Mouse (Mus musculus): Measurements from ENCODE around the gene Smok3a. TPM values are rescaled to one million over a fixed set of nuclear protein-coding genes. Genes with fewer than 3 reads are reported as not detected.
"Not testable (repeated sequence)": the region's sequence is repeated elsewhere in the genome, so short reads cannot be mapped to it uniquely, and the experiment has no call there.

Smok3a gene
- polyA plus RNA-seq, 1 experiment from 2014 or later = not detected

- not testable (repeated sequence) for H3K9me3 ChIP-seq; H3K27me3 ChIP-seq (ENCODE audit: insufficient read depth, poor library complexity, severe bottlenecking)
- no CpG with 5 or more reads among the region's 5 CpGs for WGBS
Measured at GRCm38 (mm10) chr5:138052894-138053293, 31.8 kb downstream of the Smok3a start, which contains the start of gene Smok3c. Smok3c (plus strand) TSS chr5:138053194.

GRCm38 (mm10) chr5:138073803-138074202 is 52.7 kb downstream of the Smok3a start:
- H3K27me3 ChIP-seq (ENCODE audit: insufficient read depth, poor library complexity, severe bottlenecking) = no peaks in the 10 kb centered on the region
- no peaks in the 10 kb centered on the region for H3K4me1 ChIP-seq
- H3K27ac ChIP-seq = no peak overlapping the region
- no peaks in the 10 kb centered on the region for H3K36me3 ChIP-seq
- no peaks in the 10 kb centered on the region for H3K9me3 ChIP-seq
- H3K4me3 ChIP-seq = no peak overlapping the region
- DNase-seq (ENCODE audit: low spot score) = no peak
- 83% methylated on average over 4 of the region's 4 CpGs for WGBS

More at GRCm38 (mm10) chr5:138052894-138053293, 31.8 kb downstream of the Smok3a start, which contains the start of gene Smok3c:
- not testable (repeated sequence) for H3K4me1 ChIP-seq; H3K4me3 ChIP-seq; H3K36me3 ChIP-seq; H3K27ac ChIP-seq; DNase-seq (ENCODE audit: low spot score)

- 71% methylated on average over 3 of the region's 3 CpGs for WGBS
- Histone ChIP-seq H3K27me3 (ENCODE audit: insufficient read depth, poor library complexity, severe bottlenecking) (no peaks in the 10 kb centered on the region), H3K27ac (no peak overlapping the region), H3K4me3 (no peak overlapping the region), H3K4me1 (no peaks in the 10 kb centered on the region), H3K36me3 (no peaks in the 10 kb centered on the region), H3K9me3 (no peaks in the 10 kb centered on the region)
- no peak for DNase-seq (ENCODE audit: low spot score)
Measured at GRCm38 (mm10) chr5:138075684-138076083, 54.6 kb downstream of the Smok3a start.

GRCm38 (mm10) chr5:138076148-138076547 is 55.1 kb downstream of the Smok3a start:
- H3K9me3 ChIP-seq = no peaks in the 10 kb centered on the region
- H3K4me1 ChIP-seq = no peaks in the 10 kb centered on the region
- no peak overlapping the region for H3K27ac ChIP-seq
- H3K4me3 ChIP-seq = no peak overlapping the region
- 59% methylated on average over 2 of the region's 2 CpGs for WGBS
- no peaks in the 10 kb centered on the region for H3K36me3 ChIP-seq
- H3K27me3 ChIP-seq (ENCODE audit: insufficient read depth, poor library complexity, severe bottlenecking) = no peaks in the 10 kb centered on the region
- no peak for DNase-seq (ENCODE audit: low spot score)

- H3K36me3 ChIP-seq = no peaks in the 10 kb centered on the region
Measured at GRCm38 (mm10) chr5:138080456-138080855, 59.4 kb downstream of the Smok3a start.

GRCm38 (mm10) chr5:138081446-138081845 is 60.4 kb downstream of the Smok3a start:
- 77% methylated on average over 9 of the region's 9 CpGs for WGBS
- no peak for DNase-seq (ENCODE audit: low spot score)

More at GRCm38 (mm10) chr5:138080456-138080855, 59.4 kb downstream of the Smok3a start:
- H3K27ac ChIP-seq = no peak overlapping the region
- no peaks in the 10 kb centered on the region for H3K9me3 ChIP-seq
- H3K4me3 ChIP-seq = no peak overlapping the region
- WGBS = 84% methylated on average over 5 of the region's 5 CpGs
- no peaks in the 10 kb centered on the region for H3K4me1 ChIP-seq
- no peak for DNase-seq (ENCODE audit: low spot score)
- H3K27me3 ChIP-seq (ENCODE audit: insufficient read depth, poor library complexity, severe bottlenecking) = no peaks in the 10 kb centered on the region

GRCm38 (mm10) chr5:138083318-138083900 is 62.3 kb downstream of the Smok3a start:
- no peaks in the 10 kb centered on the region for H3K9me3 ChIP-seq
- no peaks in the 10 kb centered on the region for H3K27me3 ChIP-seq (ENCODE audit: insufficient read depth, poor library complexity, severe bottlenecking)
- H3K27ac ChIP-seq = no peak overlapping the region

More at GRCm38 (mm10) chr5:138081446-138081845, 60.4 kb downstream of the Smok3a start:
- no peaks in the 10 kb centered on the region for H3K27me3 ChIP-seq (ENCODE audit: insufficient read depth, poor library complexity, severe bottlenecking)
- H3K9me3 ChIP-seq = no peaks in the 10 kb centered on the region
- H3K4me1 ChIP-seq = no peaks in the 10 kb centered on the region
- no peak overlapping the region for H3K27ac ChIP-seq
- no peak overlapping the region for H3K4me3 ChIP-seq
- no peaks in the 10 kb centered on the region for H3K36me3 ChIP-seq

GRCm38 (mm10) chr5:138083936-138084335 is 62.9 kb downstream of the Smok3a start:
- WGBS = 83% methylated on average over 2 of the region's 2 CpGs
- Histone ChIP-seq H3K36me3 (peaks cover 13% of the 10 kb centered on the region; the same call in 1 of the 2 replicates), H3K4me1 (no peaks in the 10 kb centered on the region), H3K4me3 (no peak overlapping the region), H3K9me3 (no peaks in the 10 kb centered on the region), H3K27me3 (ENCODE audit: insufficient read depth, poor library complexity, severe bottlenecking) (no peaks in the 10 kb centered on the region), H3K27ac (no peak overlapping the region)
- DNase-seq (ENCODE audit: low spot score) = no peak

More at GRCm38 (mm10) chr5:138083318-138083900, 62.3 kb downstream of the Smok3a start:
- H3K4me3 ChIP-seq = no peak overlapping the region
- H3K36me3 ChIP-seq = peaks cover 9% of the 10 kb centered on the region; the same call in 1 of the 2 replicates
- WGBS = 62% methylated on average over 2 of the region's 2 CpGs
- H3K4me1 ChIP-seq = no peaks in the 10 kb centered on the region
- DNase-seq (ENCODE audit: low spot score) = no peak

Other genes starting within 250 kb of the Smok3a start
- gene Ppp1r35, start 242.4 kb upstream of the Smok3a start, polyA plus RNA-seq (2016; fragmentation: Nextera tagmentation; extraction: Ambion mirVana) = 31.3 and 49.2 TPM in 2 replicates
- gene Mepce, start 233.6 kb upstream of the Smok3a start, polyA plus RNA-seq (2016; fragmentation: Nextera tagmentation; extraction: Ambion mirVana) = 7.1 and 10.4 TPM in 2 replicates
- 10.0 and 12.5 TPM in 2 replicates for gene Zcwpw1, start 233.5 kb upstream of the Smok3a start, polyA plus RNA-seq (2016; fragmentation: Nextera tagmentation; extraction: Ambion mirVana)
- 1.3 and 2.0 TPM in 2 replicates for gene Pilra, start 185.0 kb upstream of the Smok3a start, polyA plus RNA-seq (2016; fragmentation: Nextera tagmentation; extraction: Ambion mirVana)
- gene Pilrb1, start 163.2 kb upstream of the Smok3a start, polyA plus RNA-seq (2016; fragmentation: Nextera tagmentation; extraction: Ambion mirVana) = 0.26 and 0.28 TPM in 2 replicates
- 0.64 and 1.0 TPM in 2 replicates for gene Pilrb2, start 149.4 kb upstream of the Smok3a start, polyA plus RNA-seq (2016; fragmentation: Nextera tagmentation; extraction: Ambion mirVana)
- gene Cyp3a13, start 99.6 kb upstream of the Smok3a start, polyA plus RNA-seq (2016; fragmentation: Nextera tagmentation; extraction: Ambion mirVana) = 0.14 TPM in 1 of 2 replicates, not detected in the other
- gene Gjc3, start 58.2 kb upstream of the Smok3a start, polyA plus RNA-seq (2016; fragmentation: Nextera tagmentation; extraction: Ambion mirVana) = not detected in 2 replicates
- gene Azgp1, start 39.7 kb upstream of the Smok3a start, polyA plus RNA-seq (2016; fragmentation: Nextera tagmentation; extraction: Ambion mirVana) = not detected in 2 replicates
- not detected in 2 replicates for gene Smok3b, start 168 bp downstream of the Smok3a start, polyA plus RNA-seq (2016; fragmentation: Nextera tagmentation; extraction: Ambion mirVana)
- gene Smok3c, start 31.9 kb downstream of the Smok3a start, polyA plus RNA-seq (2016; fragmentation: Nextera tagmentation; extraction: Ambion mirVana) = not detected in 2 replicates
- 15.6 and 15.8 TPM in 2 replicates for gene Zkscan1, start 63.8 kb downstream of the Smok3a start, polyA plus RNA-seq (2016; fragmentation: Nextera tagmentation; extraction: Ambion mirVana)
- 50.0 and 65.1 TPM in 2 replicates for gene Zscan21, start 95.6 kb downstream of the Smok3a start, polyA plus RNA-seq (2016; fragmentation: Nextera tagmentation; extraction: Ambion mirVana)
- 10.3 and 18.8 TPM in 2 replicates for gene Zfp113, start 134.5 kb downstream of the Smok3a start, polyA plus RNA-seq (2016; fragmentation: Nextera tagmentation; extraction: Ambion mirVana)
- 366 and 394 TPM in 2 replicates for gene Cops6, start 139.8 kb downstream of the Smok3a start, polyA plus RNA-seq (2016; fragmentation: Nextera tagmentation; extraction: Ambion mirVana)
- gene Ap4m1, start 150.7 kb downstream of the Smok3a start, polyA plus RNA-seq (2016; fragmentation: Nextera tagmentation; extraction: Ambion mirVana) = 13.4 and 15.0 TPM in 2 replicates
- 189 and 225 TPM in 2 replicates for gene Mcm7, start 151.2 kb downstream of the Smok3a start, polyA plus RNA-seq (2016; fragmentation: Nextera tagmentation; extraction: Ambion mirVana)
- gene Taf6, start 166.2 kb downstream of the Smok3a start, polyA plus RNA-seq (2016; fragmentation: Nextera tagmentation; extraction: Ambion mirVana) = 89.3 and 113 TPM in 2 replicates
- 31.6 and 46.9 TPM in 2 replicates for gene Cnpy4, start 166.2 kb downstream of the Smok3a start, polyA plus RNA-seq (2016; fragmentation: Nextera tagmentation; extraction: Ambion mirVana)
- 5.6 and 6.6 TPM in 2 replicates for gene Mblac1, start 173.1 kb downstream of the Smok3a start, polyA plus RNA-seq (2016; fragmentation: Nextera tagmentation; extraction: Ambion mirVana)
- not detected in 2 replicates for gene Nxpe5, start 204.6 kb downstream of the Smok3a start, polyA plus RNA-seq (2016; fragmentation: Nextera tagmentation; extraction: Ambion mirVana)
- 69.9 and 77.7 TPM in 2 replicates for gene Lamtor4, start 234.2 kb downstream of the Smok3a start, polyA plus RNA-seq (2016; fragmentation: Nextera tagmentation; extraction: Ambion mirVana)
- 4.8 and 8.7 TPM in 2 replicates for gene BC037034, start 242.8 kb downstream of the Smok3a start, polyA plus RNA-seq (2016; fragmentation: Nextera tagmentation; extraction: Ambion mirVana)

All from heart, embryonic 10.5 days (tissue).